Mouse (Mus musculus): ENCODE measurements around the gene Stfa2l1.

- TF ChIP-seq POLR2A (IDR thresholded peaks at IDR 0.05; ENCODE audit: borderline replicate concordance, low read depth, low read length) (no peak), CTCF (IDR thresholded peaks at IDR 0.05; ENCODE audit: low read depth, low read length) (no peak)
Observed at GRCm38 (mm10) chr16:36209967-36210453, 53.4 kb downstream of the Stfa2l1 start, which contains the start of gene Gm5416.
